26 mouse cellular contexts compared by ENCODE assay signal in the genomic region with DNA sequence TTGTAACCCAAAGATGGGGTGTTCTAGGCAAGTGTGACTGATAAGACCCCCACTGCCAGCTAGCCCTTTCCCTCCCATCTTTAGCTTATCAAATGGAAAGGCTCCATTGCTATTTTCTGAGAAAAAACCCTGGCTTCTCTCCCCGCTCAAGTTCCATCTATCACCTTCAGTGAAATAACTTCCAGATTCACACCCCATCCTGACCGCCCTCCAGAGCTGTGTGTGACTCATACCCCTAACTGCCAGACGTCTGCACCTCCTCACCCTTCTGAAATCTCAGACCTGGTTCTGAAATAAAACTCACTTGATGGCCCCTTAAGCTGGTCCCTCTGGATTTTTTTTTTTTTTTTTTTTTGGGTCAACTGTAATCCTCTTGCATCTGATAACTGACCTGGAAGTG. TPM values are rescaled to one million over a fixed set of nuclear protein-coding genes. Genes with fewer than 3 reads are reported as not detected.
DNase-seq lines count a peak whose midpoint lies in the region; ATAC-seq lines count a peak whose summit lies in the region.
"Had no signal": no experiment of that assay in that cellular context is flagged by ENCODE, and none has a peak within 500 bp of the region (broad histone marks: within the 10 kb centered on the region; RNA-seq: fewer than 3 reads in every experiment).

No protein-coding gene starts in this region.

- H3K27ac ChIP-seq in heart, embryonic 11.5 days (ENCODE audit: low read depth, low read length) = no peak overlapping the region
- H3K27ac ChIP-seq: embryonic facial prominence, embryonic 13.5 days; embryonic facial prominence, embryonic 15.5 days; forebrain, embryonic 13.5 days; forebrain, embryonic 15.5 days had no signal

- H3K9ac ChIP-seq in heart, embryonic 11.5 days (ENCODE audit: low read depth, low read length) = no peak overlapping the region
- H3K9ac ChIP-seq: embryonic facial prominence, embryonic 13.5 days; embryonic facial prominence, embryonic 15.5 days; forebrain, embryonic 13.5 days; forebrain, embryonic 15.5 days; forebrain, postnatal 0 days had no signal

- 20% methylated on average over 3 of the region's 3 CpGs for WGBS in heart, embryonic 11.5 days (ENCODE audit: insufficient replicate concordance)

- H3K27me3 ChIP-seq in heart, embryonic 11.5 days (ENCODE audit: control insufficient read depth, insufficient read depth, low read length) = peaks cover 34% of the 10 kb centered on the region

- no peak overlapping the region for H3K4me2 ChIP-seq in heart, embryonic 11.5 days
- H3K4me2 ChIP-seq: embryonic facial prominence, embryonic 13.5 days; embryonic facial prominence, embryonic 15.5 days; forebrain, embryonic 13.5 days; forebrain, embryonic 15.5 days had no signal

- no peak overlapping the region for H3K4me3 ChIP-seq in heart, embryonic 11.5 days (ENCODE audit: low read depth, low read length)
- H3K4me3 ChIP-seq: embryonic facial prominence, embryonic 13.5 days; embryonic facial prominence, embryonic 15.5 days; erythroblast, embryonic 14.5 days; forebrain, embryonic 13.5 days; forebrain, embryonic 15.5 days had no signal

- ATAC-seq in heart, embryonic 11.5 days (replicated peaks; ENCODE audit: insufficient number of reproducible peaks, low FRiP score, low TSS enrichment) = no peak
- no peak for ATAC-seq in megakaryocyte-erythroid progenitor cell, adult 5-6 weeks (replicated peaks; ENCODE audit: low FRiP score, low TSS enrichment, poor library complexity, severe bottlenecking)
- ATAC-seq: activated CD4-positive, CD25-positive, alpha-beta regulatory T cell, adult 4 months; forebrain, embryonic 13.5 days; forebrain, embryonic 15.5 days; forebrain, postnatal 0 days; Patski had no signal

- H3K9me3 ChIP-seq in heart, embryonic 11.5 days (replicated peaks; ENCODE audit: control insufficient read depth, low read length) = no peaks in the 10 kb centered on the region
- H3K9me3 ChIP-seq: embryonic facial prominence, embryonic 13.5 days; embryonic facial prominence, embryonic 15.5 days; forebrain, embryonic 13.5 days; forebrain, embryonic 15.5 days had no signal

- H3K36me3 ChIP-seq in heart, embryonic 11.5 days (ENCODE audit: control insufficient read depth, insufficient read depth, low read length) = no peaks in the 10 kb centered on the region
- H3K36me3 ChIP-seq: embryonic facial prominence, embryonic 13.5 days; embryonic facial prominence, embryonic 15.5 days; forebrain, embryonic 15.5 days had no signal

- peaks cover 3% of the 10 kb centered on the region; the same call in 1 of the 2 replicates for H3K4me1 ChIP-seq in heart, embryonic 11.5 days (ENCODE audit: control insufficient read depth, insufficient read depth, low read length)
- H3K4me1 ChIP-seq: embryonic facial prominence, embryonic 13.5 days; embryonic facial prominence, embryonic 15.5 days; forebrain, embryonic 13.5 days had no signal

- peak; percentile 55 for DNase-seq in heart, adult 11 months
- peak; percentile 76 for DNase-seq in 3T3-L1 (ENCODE audit: low read depth, low spot score)
- DNase-seq in brain, adult 2 months (ENCODE audit: low read depth, low spot score) = peak; percentile 55
- DNase-seq in frontal cortex, postnatal 36 days (ENCODE audit: low spot score in 2 of 2) = no peak
- DNase-seq: adrenal gland, adult 8-10 months; adrenal gland, postnatal 14 days; adrenal gland, postnatal 36 days; cerebellum, adult 11 months; cerebellum, adult 18-20 months; cerebellum, adult 8-10 months; cerebellum, adult 9-11 months; cerebellum, postnatal 14 days; cerebellum, postnatal 36 days; embryo, embryonic 11 days; forebrain, postnatal 0 days had no signal

RNA-seq across cellular contexts. Expression of gene Sh3rf3, which starts 5.2 kb away (rescaled TPM):
- 0.18 and 0.63 TPM in 2 replicates for polyA plus RNA-seq in heart, embryonic 11.5 days (2014; fragmentation: Nextera tagmentation; extraction: Ambion mirVana)
- not detected in 2 replicates for total RNA-seq in megakaryocyte-erythroid progenitor cell, adult 5-6 weeks (2014; fragmentation: Nextera tagmentation)
- total RNA-seq in megakaryocyte-erythroid progenitor cell, adult 5-6 weeks (2017) = not detected in 2 replicates
- total RNA-seq: common myeloid progenitor, adult 5-6 weeks; MEL had no signal
- polyA plus RNA-seq: activated CD4-positive, CD25-positive, alpha-beta regulatory T cell, adult 4 months; erythroblast, embryonic 14.5 days had no signal

Comparison
In these comparisons a context has a peak if more than half of its experiments do, and no peak if none do; other contexts are left out.
1. DNase-seq: peak in heart, adult 11 months (single experiment), 3T3-L1 (single experiment) and brain, adult 2 months (single experiment); none in frontal cortex, postnatal 36 days (0 of 2).